Mouse (Mus musculus): ENCODE results near the gene AL732309.1. TPM values are rescaled to one million over a fixed set of nuclear protein-coding genes. Genes with fewer than 3 reads are reported as not detected.
A peak's percentile ranks its signal among the peaks of the same experiment; 100 is the strongest.

AL732309.1 gene
- total RNA-seq, 2 experiments from 2014 or later: 1.3 to 1.5 TPM

DNA sequence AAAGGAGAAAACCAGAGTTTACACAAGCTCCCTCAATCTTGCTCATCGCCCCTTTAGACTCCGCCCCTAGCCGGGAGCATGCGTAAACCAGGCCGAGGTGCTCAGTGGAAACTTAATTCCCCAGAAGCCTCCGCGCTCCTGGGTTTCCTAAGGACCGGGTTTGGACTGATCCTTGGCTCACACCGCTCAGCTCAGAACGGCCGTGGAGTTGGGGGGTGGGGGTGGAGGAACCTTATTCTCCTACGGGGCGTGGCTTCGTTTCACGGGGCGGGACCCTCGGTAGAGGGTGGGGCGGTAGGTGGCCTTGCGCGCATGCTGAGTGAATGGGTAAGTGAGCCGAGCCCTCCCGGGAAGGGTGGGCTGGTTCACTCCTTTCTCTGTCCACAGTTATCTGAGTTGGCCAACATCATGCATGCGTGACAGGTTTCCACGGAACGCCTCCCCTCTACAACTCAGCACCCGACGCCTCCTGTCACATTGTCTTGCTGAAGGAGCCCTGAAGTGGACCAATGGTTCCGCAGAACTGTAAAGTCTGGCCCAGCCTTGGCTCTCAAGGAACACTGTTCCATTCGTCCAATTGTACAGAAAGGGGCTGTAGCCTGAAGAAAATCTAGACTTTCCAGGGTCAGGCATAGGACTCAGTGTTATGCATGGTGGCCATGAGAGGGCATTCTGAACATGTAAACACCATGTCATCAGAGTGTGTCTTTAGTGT, 5.8 kb downstream of the AL732309.1 start:
- DNase-seq (ENCODE audit: low spot score in 2 of 2): peak in 1 of 2 experiments; percentile 42

GRCm38 (mm10) chr2:25240310-25240709, 6.4 kb downstream of the AL732309.1 start:
- no peak for DNase-seq (ENCODE audit: low spot score in 2 of 2)

- no peak for DNase-seq (ENCODE audit: low spot score in 2 of 2)
Measured at GRCm38 (mm10) chr2:25239766-25240165, 6.9 kb downstream of the AL732309.1 start.

- DNase-seq (ENCODE audit: low spot score in 2 of 2): no peak
Measured at GRCm38 (mm10) chr2:25238106-25238505, 8.6 kb downstream of the AL732309.1 start.

DNA sequence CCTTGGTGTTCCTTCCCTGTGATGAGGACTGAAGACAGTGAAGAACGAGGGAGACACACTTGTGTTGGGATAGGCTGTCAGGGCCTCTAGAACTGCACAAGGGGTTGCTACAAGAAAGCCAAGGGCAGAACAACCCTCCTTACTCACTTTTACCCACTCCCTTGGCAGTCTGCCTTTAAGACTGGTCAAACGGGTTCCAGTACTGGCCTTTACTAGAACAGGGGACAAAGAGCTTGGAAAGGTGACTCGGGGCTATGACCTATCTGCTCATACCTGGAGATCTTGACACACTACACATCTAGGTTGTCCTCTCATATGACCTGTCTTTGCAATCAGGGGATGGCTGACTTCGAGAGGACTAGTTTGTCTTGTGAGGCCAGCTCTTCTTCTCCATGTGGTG, 9.1 kb downstream of the AL732309.1 start:
- no peak for DNase-seq (ENCODE audit: low spot score in 2 of 2)

GRCm38 (mm10) chr2:25236614-25237013, 10.0 kb downstream of the AL732309.1 start, which contains the start of gene Rnf224:
Gene Rnf224, minus strand, starts transcription at chr2:25236787.
- DNase-seq (ENCODE audit: low spot score in 2 of 2): no peak

- no peak for DNase-seq (ENCODE audit: low spot score in 2 of 2)
Measured at GRCm38 (mm10) chr2:25234551-25235220, 12.0 kb downstream of the AL732309.1 start.

- DNase-seq (ENCODE audit: low spot score in 2 of 2): no peak
Measured at GRCm38 (mm10) chr2:25234050-25234449, 12.6 kb downstream of the AL732309.1 start, which contains the start of gene Slc34a3. Gene Slc34a3, minus strand, starts transcription at chr2:25234364.

DNA sequence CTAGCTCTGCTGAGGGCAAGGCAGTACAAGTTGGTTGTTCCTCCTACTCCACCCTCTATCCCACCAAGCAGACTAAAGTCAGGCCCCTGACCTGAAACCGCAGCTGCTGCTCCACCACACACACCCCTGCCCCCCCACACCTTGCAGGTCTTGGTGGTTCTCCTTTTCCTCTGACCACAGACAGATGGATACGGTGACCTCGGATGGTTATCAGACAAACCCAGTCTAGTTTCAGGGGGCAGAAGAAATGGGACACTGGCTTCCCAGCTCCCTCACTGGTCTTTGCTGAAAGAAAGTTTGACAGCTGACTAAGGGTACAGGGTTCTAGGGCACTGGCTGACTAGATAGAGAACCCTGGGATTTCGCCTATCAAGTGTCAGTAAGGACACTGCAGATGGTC, 13.2 kb downstream of the AL732309.1 start:
- DNase-seq (ENCODE audit: low spot score in 2 of 2): no peak

- no peak for DNase-seq (ENCODE audit: low spot score in 2 of 2)
Measured at GRCm38 (mm10) chr2:25231038-25231437, 15.6 kb downstream of the AL732309.1 start.

GRCm38 (mm10) chr2:25230581-25230980, 16.1 kb downstream of the AL732309.1 start:
- no peak for DNase-seq (ENCODE audit: low spot score in 2 of 2)

DNA sequence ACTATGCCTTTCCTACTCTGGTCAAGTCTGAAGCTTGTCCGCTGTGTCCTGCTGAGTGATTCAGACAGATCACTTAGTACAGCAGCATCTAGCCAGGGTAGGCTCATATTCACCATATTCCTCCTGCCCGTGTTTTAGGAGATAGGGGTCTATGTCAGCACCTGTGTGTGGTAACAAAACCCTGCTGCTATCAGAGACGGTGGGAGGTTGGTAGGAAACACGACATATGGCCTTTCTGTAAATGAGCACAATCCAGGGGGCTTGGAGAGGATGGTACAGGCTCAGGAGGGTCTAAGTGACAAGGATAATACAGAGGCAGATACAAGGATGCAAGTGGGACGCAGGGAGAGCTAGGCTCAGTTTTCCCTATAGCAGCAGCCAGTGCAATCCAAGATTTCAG, 17.1 kb downstream of the AL732309.1 start:
- DNase-seq (ENCODE audit: low spot score in 2 of 2): no peak

DNA sequence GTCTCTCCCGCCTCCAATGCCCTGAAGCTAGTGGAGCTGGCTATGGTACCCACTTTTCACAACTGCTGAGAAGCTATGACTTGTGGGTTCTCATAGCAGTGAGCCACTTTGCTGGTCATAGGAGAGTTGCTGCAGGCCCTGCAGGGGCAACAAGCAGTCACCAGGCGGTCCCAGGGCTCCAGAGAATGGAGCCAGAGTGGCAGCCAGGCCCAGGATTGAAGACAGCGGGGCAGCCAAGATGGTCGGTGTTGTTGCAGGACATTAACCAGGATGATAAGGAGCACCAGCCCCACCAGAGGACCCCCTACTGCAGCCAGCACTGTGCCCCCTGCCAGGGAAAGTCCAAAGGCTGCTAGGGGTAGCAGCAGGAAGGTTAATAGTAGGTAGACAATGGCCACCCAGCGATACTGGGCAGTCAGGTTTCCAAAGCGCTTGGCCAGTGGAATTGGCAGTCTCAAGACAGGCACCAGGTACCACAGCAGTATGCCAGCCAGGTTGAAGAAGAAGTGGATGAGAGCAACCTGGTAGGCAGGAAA, 17.6 kb downstream of the AL732309.1 start:
- DNase-seq (ENCODE audit: low spot score in 2 of 2): no peak

- DNase-seq (ENCODE audit: low spot score in 2 of 2): peak; percentile 74 to 85
Measured at GRCm38 (mm10) chr2:25228431-25228889, 18.2 kb downstream of the AL732309.1 start.

DNA sequence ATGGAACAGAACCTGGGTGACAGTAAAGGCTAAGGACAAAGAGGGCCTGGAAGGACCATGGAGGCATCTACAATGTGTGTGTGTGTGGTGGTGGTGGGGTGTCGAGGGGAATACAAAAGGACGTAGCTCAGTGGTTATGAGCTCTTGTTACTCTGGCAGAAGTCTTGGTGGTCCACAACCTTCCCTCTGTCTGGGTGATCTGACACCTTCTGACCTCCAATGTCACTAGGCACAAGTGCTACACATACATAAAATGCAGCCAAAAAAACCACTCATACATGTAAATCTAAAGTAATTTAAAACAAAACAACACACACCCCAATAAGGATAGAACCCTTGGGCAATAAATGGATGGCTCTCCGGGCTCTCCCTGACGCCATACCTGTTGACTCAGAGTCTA, 19.3 kb downstream of the AL732309.1 start:
- DNase-seq (ENCODE audit: low spot score in 2 of 2): no peak

DNA sequence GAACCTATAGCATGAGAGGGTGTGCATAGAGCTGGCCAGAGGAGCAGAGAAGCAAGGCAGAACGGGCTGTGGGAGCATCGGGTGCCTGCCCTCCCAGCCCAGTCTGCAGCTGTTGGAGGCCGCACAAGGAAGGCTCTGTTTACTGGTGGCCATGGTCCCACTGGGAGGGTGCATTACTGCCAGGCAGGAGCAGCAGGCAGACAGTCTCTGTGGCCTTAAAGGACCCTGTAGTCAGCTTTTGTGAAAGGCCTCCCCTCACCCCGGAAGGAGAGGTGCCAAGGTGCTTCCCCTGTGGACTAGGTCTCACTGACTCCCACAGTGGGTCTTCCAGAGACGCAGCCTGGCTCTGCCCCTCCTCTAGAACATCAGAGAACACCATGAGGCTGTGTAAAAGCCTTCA, 19.8 kb downstream of the AL732309.1 start:
- DNase-seq (ENCODE audit: low spot score in 2 of 2): peak in 1 of 2 experiments; percentile 56

GRCm38 (mm10) chr2:25225811-25226379, 20.8 kb downstream of the AL732309.1 start:
- DNase-seq (ENCODE audit: low spot score in 2 of 2): no peak

GRCm38 (mm10) chr2:25224766-25225752, 21.6 kb downstream of the AL732309.1 start:
- peak; percentile 89 to 96 for DNase-seq (ENCODE audit: low spot score in 2 of 2)

GRCm38 (mm10) chr2:25224492-25224765, 22.2 kb downstream of the AL732309.1 start, which contains the start of gene Tubb4b:
Gene Tubb4b, minus strand, starts transcription at chr2:25224702.
- DNase-seq (ENCODE audit: low spot score in 2 of 2): no peak

- DNase-seq (ENCODE audit: low spot score in 2 of 2): peak; percentile 63 to 74
Measured at GRCm38 (mm10) chr2:25223681-25224491, 22.8 kb downstream of the AL732309.1 start.

All from gastrocnemius, postnatal 4 days (tissue).